Mouse (Mus musculus) urinary bladder, postnatal 10 days (tissue): ENCODE data around the gene Atp6v1e1.
"Not testable (repeated sequence)": the region's sequence is repeated elsewhere in the genome, so short reads cannot be mapped to it uniquely, and the experiment has no call there.

Experiments
- DNase-seq: peaks from one replicate; pipeline ENCODE4 v3.0.0; 2022; ENCODE audit warnings: low spot score

Atp6v1e1 gene

GRCm38 (mm10) chr6:120820144-120820543 is 2.4 kb downstream of the Atp6v1e1 start:
- no peak for DNase-seq

- DNase-seq, result no peak
These were observed 3.3 kb downstream of the Atp6v1e1 start for GRCm38 (mm10) chr6:120819294-120819693.

- not testable (repeated sequence) for DNase-seq
These were observed 10.6 kb downstream of the Atp6v1e1 start for GRCm38 (mm10) chr6:120811999-120812398.

GRCm38 (mm10) chr6:120807738-120808081 is 14.9 kb downstream of the Atp6v1e1 start:
- no peak for DNase-seq

- no peak for DNase-seq
These were observed 15.4 kb downstream of the Atp6v1e1 start for GRCm38 (mm10) chr6:120806999-120807737.

- no peak for DNase-seq
These were observed 23.0 kb downstream of the Atp6v1e1 start for GRCm38 (mm10) chr6:120799581-120800041.

- DNase-seq, result no peak
These were observed 23.7 kb downstream of the Atp6v1e1 start for GRCm38 (mm10) chr6:120798905-120799304.

- DNase-seq, result no peak
These were observed 24.6 kb downstream of the Atp6v1e1 start for GRCm38 (mm10) chr6:120798019-120798418.

- no peak for DNase-seq
These were observed 26.5 kb downstream of the Atp6v1e1 start for GRCm38 (mm10) chr6:120796111-120796510.

GRCm38 (mm10) chr6:120795422-120796086 is 27.0 kb downstream of the Atp6v1e1 start:
- DNase-seq, result no peak

- no peak for DNase-seq
These were observed 29.6 kb downstream of the Atp6v1e1 start for GRCm38 (mm10) chr6:120792947-120793346.

- no peak for DNase-seq
These were observed 31.9 kb downstream of the Atp6v1e1 start for GRCm38 (mm10) chr6:120790717-120791116.

- no peak for DNase-seq
These were observed 32.4 kb downstream of the Atp6v1e1 start for GRCm38 (mm10) chr6:120790153-120790552.

- DNase-seq, result no peak
These were observed 33.7 kb downstream of the Atp6v1e1 start for GRCm38 (mm10) chr6:120788904-120789303.

- DNase-seq, result no peak
These were observed 34.5 kb downstream of the Atp6v1e1 start for GRCm38 (mm10) chr6:120788068-120788607.

GRCm38 (mm10) chr6:120784351-120784750 is 38.2 kb downstream of the Atp6v1e1 start:
- DNase-seq, result no peak

- no peak for DNase-seq
These were observed 39.6 kb downstream of the Atp6v1e1 start for GRCm38 (mm10) chr6:120782948-120783347.

GRCm38 (mm10) chr6:120778226-120778625 is 44.4 kb downstream of the Atp6v1e1 start:
- no peak for DNase-seq

- no peak for DNase-seq
These were observed 45.1 kb downstream of the Atp6v1e1 start for GRCm38 (mm10) chr6:120777533-120777932.

GRCm38 (mm10) chr6:120776286-120776685 is 46.3 kb downstream of the Atp6v1e1 start:
- DNase-seq, result no peak

- no peak for DNase-seq
These were observed 48.8 kb downstream of the Atp6v1e1 start for GRCm38 (mm10) chr6:120773763-120774162.

- DNase-seq, result no peak
These were observed 49.4 kb downstream of the Atp6v1e1 start, which contains the start of gene Slc25a18 for GRCm38 (mm10) chr6:120773149-120773628. Slc25a18 (plus strand) TSS chr6:120773578.

- DNase-seq, result no peak
These were observed 50.6 kb downstream of the Atp6v1e1 start for GRCm38 (mm10) chr6:120772025-120772424.
